Mouse (Mus musculus): ENCODE measurements around the gene G6pc. TPM values are rescaled to one million over a fixed set of nuclear protein-coding genes. Genes with fewer than 3 reads are reported as not detected.
"Not testable (repeated sequence)": the region's sequence is repeated elsewhere in the genome, so short reads cannot be mapped to it uniquely, and the experiment has no call there.

G6pc gene
- total and polyA plus RNA-seq, 3 experiments: not detected

- Histone ChIP-seq H3K9ac (ENCODE audit: low read depth, low read length) (no peak overlapping the region), H3K27me3 (ENCODE audit: control insufficient read depth, insufficient read depth, low read length) (no peaks in the 10 kb centered on the region), H3K4me1 (ENCODE audit: control insufficient read depth, insufficient read depth, low read length) (peaks cover 11% of the 10 kb centered on the region), H3K36me3 (ENCODE audit: control insufficient read depth, insufficient read depth, low read length) (no peaks in the 10 kb centered on the region), H3K4me3 (no peak overlapping the region), H3K27ac (peak overlapping the region; percentile 75), H3K79me2 (replicated peaks; ENCODE audit: control insufficient read depth, insufficient read depth, low read length) (no peaks in the 10 kb centered on the region)
- TF ChIP-seq POLR2A (IDR thresholded peaks at IDR 0.05; ENCODE audit: insufficient read depth, low read depth, low read length) (no peak), CTCF (IDR thresholded peaks at IDR 0.05) (no peak), EP300 (IDR thresholded peaks at IDR 0.05; ENCODE audit: insufficient read depth, low read depth, low read length) (0 out of 2 replicates have a peak, but pooled peaks have one; percentile 21)
- WGBS: 21% methylated on average over 3 of the region's 3 CpGs
- DNase-seq: peak in 1 of 2 experiments; percentile 23
- intact Hi-C loops (cut with DNase I): loop anchor here (1.0 kb wide), 1 partner anchor 30 kb away; the partner anchor contains the start of gene Aoc3
Observed at GRCm38 (mm10) chr11:101360651-101361113, 6.7 kb upstream of the G6pc start.

- no peak for DNase-seq
- TF ChIP-seq EP300 (IDR thresholded peaks at IDR 0.05; ENCODE audit: insufficient read depth, low read depth, low read length) (no peak), CTCF (IDR thresholded peaks at IDR 0.05) (no peak), POLR2A (IDR thresholded peaks at IDR 0.05; ENCODE audit: insufficient read depth, low read depth, low read length) (no peak)
- H3K4me1 ChIP-seq (ENCODE audit: control insufficient read depth, insufficient read depth, low read length): peaks cover 9% of the 10 kb centered on the region
- WGBS: 51% methylated on average over 5 of the region's 5 CpGs
- no peak overlapping the region for H3K9ac ChIP-seq (ENCODE audit: low read depth, low read length)
- no peaks in the 10 kb centered on the region for H3K27me3 ChIP-seq (ENCODE audit: control insufficient read depth, insufficient read depth, low read length)
- no peak overlapping the region for H3K4me3 ChIP-seq
- no peaks in the 10 kb centered on the region for H3K79me2 ChIP-seq (replicated peaks; ENCODE audit: control insufficient read depth, insufficient read depth, low read length)
- no peaks in the 10 kb centered on the region for H3K36me3 ChIP-seq (ENCODE audit: control insufficient read depth, insufficient read depth, low read length)
- H3K27ac ChIP-seq: no peak overlapping the region
- intact Hi-C loops (cut with DNase I): no loop called here
Observed at GRCm38 (mm10) chr11:101364531-101364931, 2.8 kb upstream of the G6pc start.

- Histone ChIP-seq H3K27ac (no peak overlapping the region), H3K79me2 (replicated peaks; ENCODE audit: control insufficient read depth, insufficient read depth, low read length) (no peaks in the 10 kb centered on the region), H3K36me3 (ENCODE audit: control insufficient read depth, insufficient read depth, low read length) (no peaks in the 10 kb centered on the region), H3K4me3 (no peak overlapping the region), H3K4me1 (ENCODE audit: control insufficient read depth, insufficient read depth, low read length) (no peaks in the 10 kb centered on the region), H3K9ac (ENCODE audit: low read depth, low read length) (no peak overlapping the region), H3K27me3 (ENCODE audit: control insufficient read depth, insufficient read depth, low read length) (no peaks in the 10 kb centered on the region)
- intact Hi-C loops (cut with DNase I): no loop called here
- WGBS: 77% methylated on average over 5 of the region's 5 CpGs
- DNase-seq: no peak
- no peak for TF ChIP-seq CTCF (IDR thresholded peaks at IDR 0.05)
- no peak for TF ChIP-seq POLR2A (IDR thresholded peaks at IDR 0.05; ENCODE audit: insufficient read depth, low read depth, low read length)
- TF ChIP-seq EP300 (IDR thresholded peaks at IDR 0.05; ENCODE audit: insufficient read depth, low read depth, low read length): no peak
Observed at GRCm38 (mm10) chr11:101370141-101370540, 2.8 kb downstream of the G6pc start.

- Histone ChIP-seq H3K4me1 (ENCODE audit: control insufficient read depth, insufficient read depth, low read length) (no peaks in the 10 kb centered on the region), H3K36me3 (ENCODE audit: control insufficient read depth, insufficient read depth, low read length) (no peaks in the 10 kb centered on the region), H3K79me2 (replicated peaks; ENCODE audit: control insufficient read depth, insufficient read depth, low read length) (no peaks in the 10 kb centered on the region), H3K9ac (ENCODE audit: low read depth, low read length) (no peak overlapping the region), H3K27ac (no peak overlapping the region), H3K27me3 (ENCODE audit: control insufficient read depth, insufficient read depth, low read length) (no peaks in the 10 kb centered on the region), H3K4me3 (no peak overlapping the region)
- intact Hi-C loops (cut with DNase I): no loop called here
- WGBS: 50% methylated on average over 7 of the region's 7 CpGs
- no peak for DNase-seq
- no peak for TF ChIP-seq POLR2A (IDR thresholded peaks at IDR 0.05; ENCODE audit: insufficient read depth, low read depth, low read length)
- TF ChIP-seq CTCF (IDR thresholded peaks at IDR 0.05): no peak
- TF ChIP-seq EP300 (IDR thresholded peaks at IDR 0.05; ENCODE audit: insufficient read depth, low read depth, low read length): no peak
Observed at GRCm38 (mm10) chr11:101374421-101374938, 7.1 kb downstream of the G6pc start.

- intact Hi-C loops (cut with DNase I); H3K9ac ChIP-seq (ENCODE audit: low read depth, low read length); H3K4me1 ChIP-seq (ENCODE audit: control insufficient read depth, insufficient read depth, low read length); H3K79me2 ChIP-seq (replicated peaks; ENCODE audit: control insufficient read depth, insufficient read depth, low read length); H3K27ac ChIP-seq; H3K36me3 ChIP-seq (ENCODE audit: control insufficient read depth, insufficient read depth, low read length); H3K27me3 ChIP-seq (ENCODE audit: control insufficient read depth, insufficient read depth, low read length); DNase-seq; H3K4me3 ChIP-seq: not testable (repeated sequence)
- 87% methylated on average over 8 of the region's 8 CpGs for WGBS
Observed at GRCm38 (mm10) chr11:101378196-101378595, 10.8 kb downstream of the G6pc start.

GRCm38 (mm10) chr11:101378926-101379325 lies 11.6 kb downstream of the G6pc start:
- WGBS: 73% methylated on average over 6 of the region's 6 CpGs
- TF ChIP-seq EP300 (IDR thresholded peaks at IDR 0.05; ENCODE audit: insufficient read depth, low read depth, low read length): no peak
- no peak for TF ChIP-seq CTCF (IDR thresholded peaks at IDR 0.05)
- no peak for TF ChIP-seq POLR2A (IDR thresholded peaks at IDR 0.05; ENCODE audit: insufficient read depth, low read depth, low read length)
- Histone ChIP-seq H3K27ac (no peak overlapping the region), H3K9ac (ENCODE audit: low read depth, low read length) (no peak overlapping the region), H3K27me3 (ENCODE audit: control insufficient read depth, insufficient read depth, low read length) (no peaks in the 10 kb centered on the region), H3K36me3 (ENCODE audit: control insufficient read depth, insufficient read depth, low read length) (no peaks in the 10 kb centered on the region), H3K4me1 (ENCODE audit: control insufficient read depth, insufficient read depth, low read length) (no peaks in the 10 kb centered on the region), H3K4me3 (no peak overlapping the region), H3K79me2 (replicated peaks; ENCODE audit: control insufficient read depth, insufficient read depth, low read length) (no peaks in the 10 kb centered on the region)
- intact Hi-C loops (cut with DNase I): no loop called here
- DNase-seq: no peak

All from heart, adult 2 months (tissue).